Comparison of ENCODE assay signal across 8 mouse cellular contexts in the genomic region with DNA sequence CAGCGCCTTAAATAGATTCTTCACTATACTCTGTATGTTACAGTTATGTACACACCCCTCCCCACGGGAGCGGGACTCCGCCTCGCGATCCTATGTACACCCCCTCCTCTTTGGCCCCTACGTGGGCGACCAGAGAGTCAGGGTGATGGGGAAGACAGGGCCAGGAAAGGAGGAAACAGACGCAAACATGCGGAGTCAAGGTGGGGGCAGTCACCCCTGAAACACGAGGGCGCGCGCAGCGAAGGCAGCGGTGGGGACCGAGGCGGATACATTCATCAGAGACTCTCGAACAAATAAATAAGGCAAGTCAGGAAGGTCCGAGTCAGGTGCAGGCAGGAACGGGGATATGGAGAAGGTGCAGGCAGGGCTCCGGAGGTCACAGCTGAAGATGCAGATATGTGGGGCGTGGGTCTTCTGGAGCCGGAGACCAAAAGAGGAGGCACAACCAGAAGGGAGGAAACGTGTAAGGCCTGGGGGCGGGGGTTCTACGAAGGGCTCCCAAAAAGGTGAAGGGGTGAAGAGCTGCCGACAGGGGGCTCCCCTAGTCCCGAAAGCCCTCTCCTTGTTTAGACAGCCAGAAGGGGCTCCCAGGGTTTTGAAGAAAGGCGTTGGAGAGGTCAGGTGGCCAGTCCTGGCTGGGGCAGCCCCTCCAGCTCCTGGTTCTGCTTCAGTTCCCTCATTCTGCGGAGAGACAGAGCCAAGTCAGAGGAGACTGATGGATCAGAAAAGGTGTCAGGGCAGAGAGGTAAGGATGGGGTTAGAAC. TPM values are rescaled to one million over a fixed set of nuclear protein-coding genes. Genes with fewer than 3 reads are reported as not detected.
DNase-seq lines count a peak whose midpoint lies in the region; ATAC-seq and TF ChIP-seq lines count a peak whose summit lies in the region.

No protein-coding gene starts in this region.

- 0 out of 2 replicates have a peak, but pooled peaks have one; percentile 18 for TF ChIP-seq CTCF in cortical plate, adult 2 months (IDR thresholded peaks at IDR 0.05; ENCODE audit: extremely low read depth, insufficient read depth, low read length)
- peak; percentile 43; the same call in 1 of the 2 replicates for TF ChIP-seq CTCF in small intestine, adult 2 months (IDR thresholded peaks at IDR 0.05; ENCODE audit: extremely low read depth, insufficient read length, insufficient replicate concordance, low read depth, low read length)

- H3K36me3 ChIP-seq in small intestine, adult 2 months (ENCODE audit: control insufficient read depth, insufficient read depth, low read length): peaks cover 34% of the 10 kb centered on the region

- ATAC-seq in cerebellum, adult (ENCODE audit: insufficient number of reproducible peaks, low FRiP score, low TSS enrichment): no peak

- peak; percentile 76 for DNase-seq in cerebellum, adult 11 months
- peak; percentile 74 for DNase-seq in gastrocnemius, postnatal 10 days
- peak; percentile 94 for DNase-seq in induced T-regulatory cell, adult 2 months (ENCODE audit: low read depth)
- peak; percentile 86 for DNase-seq in left cerebral cortex, postnatal 4 days
- peak; percentile 83 for DNase-seq in mesoderm, embryonic 11.5 days (ENCODE audit: low read depth, low spot score)

- WGBS in small intestine, adult 2 months: 1% methylated on average over 31 of the region's 31 CpGs

- peak overlapping the region; percentile 83 for H3K27ac ChIP-seq in cortical plate, adult 2 months (ENCODE audit: insufficient read depth, low read length)
- H3K27ac ChIP-seq in small intestine, adult 2 months (ENCODE audit: insufficient read depth, low read depth, low read length): peak overlapping the region; percentile 96

- TF ChIP-seq POLR2A in cortical plate, adult 2 months (IDR thresholded peaks at IDR 0.05; ENCODE audit: extremely low read depth, insufficient read depth, low read length): no peak
- TF ChIP-seq POLR2A in small intestine, adult 2 months (IDR thresholded peaks at IDR 0.05; ENCODE audit: low read depth, low read length): no peak

- H3K27me3 ChIP-seq in small intestine, adult 2 months (ENCODE audit: control insufficient read depth, insufficient read depth, low read length): no peaks in the 10 kb centered on the region

- H3K4me1 ChIP-seq in cortical plate, adult 2 months (ENCODE audit: control insufficient read depth, insufficient read depth, low read length): no peaks in the 10 kb centered on the region
- peaks cover 4% of the 10 kb centered on the region; the same call in 1 of the 2 replicates for H3K4me1 ChIP-seq in small intestine, adult 2 months (ENCODE audit: control insufficient read depth, insufficient read depth, insufficient read length, low read length)

- intact Hi-C loops in left cerebral cortex, postnatal 4 days (cut with DNase I): no loop called here

- H3K4me3 ChIP-seq in cortical plate, adult 2 months (ENCODE audit: insufficient read depth, low read length): peak overlapping the region; percentile 42
- peak overlapping the region; percentile 84 for H3K4me3 ChIP-seq in small intestine, adult 2 months (ENCODE audit: low read depth, low read length)

RNA-seq across cellular contexts. Expression of a gene that starts 0.5 kb away (rescaled TPM):
- polyA plus RNA-seq in cortical plate, adult 2 months (2012; rRNA removed): 74.5 and 81.9 TPM in 2 replicates
- total RNA-seq in gastrocnemius, postnatal 10 days (2021): 100 to 1,000 TPM; 131 to 133 TPM
- total RNA-seq in left cerebral cortex, postnatal 4 days (2021): 10 to 100 TPM; 50.6 to 56.8 TPM
- 21.0 and 36.6 TPM in 2 replicates for polyA plus RNA-seq in small intestine, adult 2 months (2012; rRNA removed)

RNA-seq across cellular contexts. Expression of a gene that starts 12.8 kb away (rescaled TPM):
- 26.4 and 26.6 TPM in 2 replicates for polyA plus RNA-seq in cortical plate, adult 2 months (2012; rRNA removed)
- total RNA-seq in gastrocnemius, postnatal 10 days (2021): 1,000 to 10,000 TPM; 5,193 to 5,983 TPM
- 1 to 10 TPM; 8.1 to 9.3 TPM for total RNA-seq in left cerebral cortex, postnatal 4 days (2021)
- polyA plus RNA-seq in small intestine, adult 2 months (2012; rRNA removed): 3.3 and 12.7 TPM in 2 replicates

RNA-seq across cellular contexts. Expression of a gene that starts 15.3 kb away (rescaled TPM):
- 270 and 277 TPM in 2 replicates for polyA plus RNA-seq in cortical plate, adult 2 months (2012; rRNA removed)
- 100 to 1,000 TPM; 465 to 491 TPM for total RNA-seq in gastrocnemius, postnatal 10 days (2021)
- 100 to 1,000 TPM; 319 to 321 TPM for total RNA-seq in left cerebral cortex, postnatal 4 days (2021)
- polyA plus RNA-seq in small intestine, adult 2 months (2012; rRNA removed): 2,319 and 5,668 TPM in 2 replicates

RNA-seq across cellular contexts. Expression of a gene that starts 18.1 kb away (rescaled TPM):
- 126 and 138 TPM in 2 replicates for polyA plus RNA-seq in cortical plate, adult 2 months (2012; rRNA removed)
- 10 to 100 TPM; 20.6 to 21.8 TPM for total RNA-seq in gastrocnemius, postnatal 10 days (2021)
- 10 to 100 TPM; 65.7 to 69.5 TPM for total RNA-seq in left cerebral cortex, postnatal 4 days (2021)
- polyA plus RNA-seq in small intestine, adult 2 months (2012; rRNA removed): 27.7 and 66.7 TPM in 2 replicates

RNA-seq across cellular contexts. Expression of a gene that starts 22.5 kb away (rescaled TPM):
- 139 and 143 TPM in 2 replicates for polyA plus RNA-seq in cortical plate, adult 2 months (2012; rRNA removed)
- total RNA-seq in gastrocnemius, postnatal 10 days (2021): 100 to 1,000 TPM; 252 to 283 TPM
- total RNA-seq in left cerebral cortex, postnatal 4 days (2021): 10 to 100 TPM; 88.6 to 92.5 TPM
- polyA plus RNA-seq in small intestine, adult 2 months (2012; rRNA removed): 109 and 147 TPM in 2 replicates

Comparison
In these comparisons a context has a peak if more than half of its experiments do, and no peak if none do; other contexts are left out.
1. RNA of a gene that starts 12.8 kb away (total RNA-seq): 5,193 to 5,983 TPM in gastrocnemius, postnatal 10 days; 8.1 to 9.3 TPM in left cerebral cortex, postnatal 4 days; every median in the first group is over 100 times any median in the second.
2. Peak in every context shown above with its lines, with median percentiles within 50 percentile points of each other: DNase-seq.